Mouse (Mus musculus) thymus, postnatal 0 days (tissue): ENCODE data around the gene Olfr1199. TPM values are rescaled to one million over a fixed set of nuclear protein-coding genes. Genes with fewer than 3 reads are reported as not detected.

Experiments used
- DNase-seq: peaks from one replicate; pipeline ENCODE4 v3.0.0-alpha.2; 2015; ENCODE audit warnings: low spot score
- polyA plus RNA-seq: library from polyadenylated mRNA; unstranded; fragments of >200 nt; fragmentation: Nextera tagmentation; extraction: Ambion mirVana; gene quantifications from 2 replicates; pipeline ENCODE4 v1.2.1, GENCODE M21; 2015

Gene Olfr1199
- not detected in 2 replicates for polyA plus RNA-seq

GRCm38 (mm10) chr2:88760369-88760768 lies at the start of gene Olfr1199:
Gene Olfr1199 (minus strand): TSS chr2:88760469.
- DNase-seq = no peak

- DNase-seq = no peak
Measured at GRCm38 (mm10) chr2:88792736-88793135, 32.5 kb upstream of the Olfr1199 start, which contains the start of gene Olfr1201. Gene Olfr1201 (plus strand): TSS chr2:88793036.

- no peak for DNase-seq
Measured at GRCm38 (mm10) chr2:88770388-88770787, 10.1 kb upstream of the Olfr1199 start, which contains the start of gene Olfr1200. Gene Olfr1200 (minus strand): TSS chr2:88770488.

GRCm38 (mm10) chr2:88751270-88751669 lies 9.0 kb downstream of the Olfr1199 start, which contains the start of gene Olfr1198:
Gene Olfr1198 (minus strand): TSS chr2:88751370.
- no peak for DNase-seq

- no peak for DNase-seq
Measured at GRCm38 (mm10) chr2:88743379-88743778, 16.9 kb downstream of the Olfr1199 start.

- DNase-seq = no peak
Measured at GRCm38 (mm10) chr2:88732266-88732665, 28.0 kb downstream of the Olfr1199 start, which contains the start of gene Olfr1197. Gene Olfr1197 (minus strand): TSS chr2:88732366.

- no peak for DNase-seq
Measured at GRCm38 (mm10) chr2:88704497-88704896, 55.8 kb downstream of the Olfr1199 start, which contains the start of gene Olfr1196. Gene Olfr1196 (minus strand): TSS chr2:88704597.

Other genes starting within 250 kb of the Olfr1199 start
- gene Olfr1186, start 241.9 kb downstream of the Olfr1199 start, polyA plus RNA-seq = not detected in 2 replicates
- gene Olfr1188, start 203.5 kb downstream of the Olfr1199 start, polyA plus RNA-seq = not detected in 2 replicates
- gene Olfr1189, start 174.0 kb downstream of the Olfr1199 start, polyA plus RNA-seq = not detected in 2 replicates
- gene Olfr1191-ps1, start 119.9 kb downstream of the Olfr1199 start, polyA plus RNA-seq = not detected in 2 replicates
- not detected in 2 replicates for gene Olfr1192-ps1, start 112.0 kb downstream of the Olfr1199 start, polyA plus RNA-seq
- gene Olfr1193, start 84.8 kb downstream of the Olfr1199 start, polyA plus RNA-seq = not detected in 2 replicates
- gene Olfr1195, start 71.3 kb downstream of the Olfr1199 start, polyA plus RNA-seq = not detected in 2 replicates
- gene Olfr1196, start 55.9 kb downstream of the Olfr1199 start, polyA plus RNA-seq = not detected in 2 replicates
- gene Olfr1197, start 28.1 kb downstream of the Olfr1199 start, polyA plus RNA-seq = not detected in 2 replicates
- not detected in 2 replicates for gene Olfr1198, start 9.1 kb downstream of the Olfr1199 start, polyA plus RNA-seq
- gene Olfr1200, start 10.0 kb upstream of the Olfr1199 start, polyA plus RNA-seq = not detected in 2 replicates
- gene Olfr1201, start 32.6 kb upstream of the Olfr1199 start, polyA plus RNA-seq = not detected in 2 replicates
- gene Olfr1202, start 54.0 kb upstream of the Olfr1199 start, polyA plus RNA-seq = not detected in 2 replicates
- gene Olfr1205, start 69.3 kb upstream of the Olfr1199 start, polyA plus RNA-seq = not detected in 2 replicates
- not detected in 2 replicates for gene Olfr1204, start 88.8 kb upstream of the Olfr1199 start, polyA plus RNA-seq
- gene Olfr1206, start 102.8 kb upstream of the Olfr1199 start, polyA plus RNA-seq = not detected in 2 replicates
- gene Olfr1208, start 141.8 kb upstream of the Olfr1199 start, polyA plus RNA-seq = not detected in 2 replicates
- gene Olfr1209, start 154.7 kb upstream of the Olfr1199 start, polyA plus RNA-seq = not detected in 2 replicates
- gene Olfr1211, start 177.6 kb upstream of the Olfr1199 start, polyA plus RNA-seq = not detected in 2 replicates
- gene Olfr1212, start 193.5 kb upstream of the Olfr1199 start, polyA plus RNA-seq = not detected in 2 replicates
- not detected in 2 replicates for gene Gm13762, start 219.8 kb upstream of the Olfr1199 start, polyA plus RNA-seq
- not detected in 2 replicates for gene Olfr1214, start 232.2 kb upstream of the Olfr1199 start, polyA plus RNA-seq
- not detected in 2 replicates for gene Olfr1215, start 246.5 kb upstream of the Olfr1199 start, polyA plus RNA-seq